Mouse (Mus musculus): Measurements from ENCODE around the gene Tm9sf1.

- TF ChIP-seq CTCF (IDR thresholded peaks at IDR 0.05), result no peak
- TF ChIP-seq POLR2A (IDR thresholded peaks at IDR 0.05; ENCODE audit: insufficient read depth, low read depth, low read length), result no peak
- no peak for TF ChIP-seq EP300 (IDR thresholded peaks at IDR 0.05; ENCODE audit: insufficient read depth, low read depth, low read length)
Measured at GRCm38 (mm10) chr14:55614565-55615178, 28.9 kb downstream of the Tm9sf1 start.

Measured in heart, adult 2 months (tissue).